Mouse (Mus musculus) limb, embryonic 14.5 days (tissue): ENCODE results near the gene Krtap5-1. TPM values are rescaled to one million over a fixed set of nuclear protein-coding genes. Genes with fewer than 3 reads are reported as not detected.

ENCODE experiments used
- ATAC-seq: fragments of 200-750 bp; cut with Nextera tagmentation; 2 replicates; pipeline ENCODE4 v1.8.0; 2017; ENCODE audit warnings: low read depth, moderate number of reproducible peaks, moderate TSS enrichment; ENCODE audit not compliant: low FRiP score
- DNase-seq: peaks from one replicate; pipeline ENCODE4 v3.0.0-alpha.2; 2015; ENCODE audit warnings: low spot score
- H3K27ac ChIP-seq: fragments of 300-500 bp; sonication (generic); replicated peaks from 2 replicates; pipeline ENCODE4 v1.5.1; 2014; ENCODE audit warnings: low read depth, mild to moderate bottlenecking, low read length, moderate library complexity, mixed read lengths
- H3K27me3 ChIP-seq: fragments of 300-500 bp; sonication (generic); 2 replicates; pipeline ENCODE4 v1.6.1; 2014; ENCODE audit warnings: low read length, mixed read lengths; ENCODE audit not compliant: control insufficient read depth, insufficient read depth
- H3K36me3 ChIP-seq: fragments of 300-500 bp; sonication (generic); 2 replicates; pipeline ENCODE4 v1.6.1; 2014; ENCODE audit warnings: mild to moderate bottlenecking, low read length, moderate library complexity, mixed read lengths; ENCODE audit not compliant: control insufficient read depth, insufficient read depth
- H3K4me1 ChIP-seq: fragments of 300-500 bp; sonication (generic); 2 replicates; pipeline ENCODE4 v1.6.1; 2014; ENCODE audit warnings: antibody characterized with exemption, low read length, mixed read lengths; ENCODE audit not compliant: control insufficient read depth, insufficient read depth
- H3K4me2 ChIP-seq: fragments of 300-500 bp; sonication (generic); replicated peaks from 2 replicates; pipeline ENCODE4 v1.6.1; 2014; ENCODE audit warnings: low read depth, mild to moderate bottlenecking, low read length, moderate library complexity; ENCODE audit not compliant: severe bottlenecking
- H3K4me3 ChIP-seq: fragments of 300-500 bp; sonication (generic); replicated peaks from 2 replicates; pipeline ENCODE4 v1.5.1; 2014; ENCODE audit warnings: low read length
- H3K9ac ChIP-seq: fragments of 300-500 bp; sonication (generic); 2 replicates; pipeline ENCODE4 v1.6.1; 2014; ENCODE audit warnings: mild to moderate bottlenecking, low read depth, low read length, moderate library complexity; ENCODE audit not compliant: severe bottlenecking
- H3K9me3 ChIP-seq: fragments of 300-500 bp; sonication (generic); 2 replicates; pipeline ENCODE4 v1.6.1; 2016; ENCODE audit warnings: low read length; ENCODE audit not compliant: control insufficient read depth
- POLR2A ChIP-seq: fragments of 200-500 bp; IDR thresholded peaks from 2 replicates; pipeline ENCODE4 v1.8.0; 2012; ENCODE audit warnings: inconsistent platforms, mild to moderate bottlenecking, moderate library complexity, borderline replicate concordance; ENCODE audit not compliant: insufficient read depth, insufficient read length; ENCODE audit errors: extremely low read depth
- WGBS: fragments of 180-500 bp; shearing (Covaris S2); extraction: QIAGEN DNeasy Blood & Tissue Kit; methylation state at CpG from one replicate; pipeline ENCODE4 v1.1.7; 2014; 5-methylcytosine and 5-hydroxymethylcytosine counted together
- polyA plus RNA-seq, 2 experiments: library from polyadenylated mRNA; depleted of rRNA in 1 of 2; stranded (reverse) in 1 of 2; unstranded in 1 of 2; fragments of >200 nt; fragmentation: Nextera tagmentation in 1 of 2; extraction: Ambion mirVana in 1 of 2; gene quantifications; 2 replicates each; pipeline versions ENCODE4 v1.2.1 to v1.2.3; 2012 to 2014

The Krtap5-1 gene
- polyA plus RNA-seq, 2 experiments, result not detected

DNA sequence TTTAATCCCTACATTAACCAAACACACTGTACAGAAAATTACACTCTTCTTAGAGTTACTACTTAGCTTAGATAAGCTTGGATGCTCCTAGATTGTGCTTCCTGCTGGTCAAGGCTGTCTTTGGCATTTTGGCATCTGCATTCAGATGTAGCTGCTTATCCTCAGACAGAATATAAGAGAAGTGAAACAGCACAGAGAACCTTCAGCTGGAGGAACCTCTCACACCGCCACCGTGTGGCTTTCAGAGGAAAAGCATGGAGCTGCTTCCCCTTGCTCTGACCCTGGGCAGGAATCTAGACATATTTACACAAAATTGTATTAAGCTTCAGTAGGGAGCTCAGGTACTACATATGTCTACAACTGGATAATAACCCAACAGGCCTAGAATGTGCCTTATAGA is 41.4 kb downstream of the Krtap5-1 start:
- Histone ChIP-seq H3K4me2 (no peak overlapping the region), H3K9ac (no peak overlapping the region), H3K9me3 (no peaks in the 10 kb centered on the region), H3K4me1 (no peaks in the 10 kb centered on the region), H3K4me3 (no peak overlapping the region), H3K27ac (no peak overlapping the region), H3K36me3 (no peaks in the 10 kb centered on the region), H3K27me3 (no peaks in the 10 kb centered on the region)
- whole genome bisulfite sequencing, result 5% methylated on average over 2 of the region's 2 CpGs
- no peak for ATAC-seq
- DNase-seq, result peak; percentile 49
- TF ChIP-seq POLR2A, result no peak

DNA sequence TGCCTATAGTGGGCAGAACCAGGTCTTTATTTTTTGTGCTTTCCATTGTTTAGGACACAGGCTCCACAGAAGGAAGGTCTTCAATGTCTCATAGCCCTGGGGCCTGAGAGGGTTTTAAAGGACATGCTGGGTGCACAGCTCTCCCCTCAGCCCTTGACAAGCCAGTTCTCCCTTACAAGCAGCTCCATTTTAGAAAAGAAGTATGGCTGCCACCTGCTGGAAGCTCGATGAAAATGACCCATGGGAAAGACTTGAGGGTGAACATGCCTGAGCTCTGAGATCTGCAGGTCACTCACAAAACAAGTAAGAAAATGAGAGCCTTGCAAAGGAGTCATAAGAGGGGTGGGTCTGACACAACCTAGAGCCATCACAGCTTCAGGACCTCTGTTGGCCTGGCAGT is 47.1 kb downstream of the Krtap5-1 start:
- no peak for TF ChIP-seq POLR2A
- Histone ChIP-seq H3K9me3 (no peaks in the 10 kb centered on the region), H3K9ac (no peak overlapping the region), H3K4me1 (no peaks in the 10 kb centered on the region), H3K4me2 (no peak overlapping the region), H3K27me3 (no peaks in the 10 kb centered on the region), H3K27ac (no peak overlapping the region), H3K4me3 (no peak overlapping the region), H3K36me3 (no peaks in the 10 kb centered on the region)
- DNase-seq (peak; percentile 26), ATAC-seq (no peak)
- 0% methylated on average over 1 of the region's 1 CpGs for WGBS

Other genes with a start within 250 kb of the Krtap5-1 start
- 55.2 and 56.2 TPM in 2 replicates for gene Mob2, start 236.1 kb downstream of the Krtap5-1 start, polyA plus RNA-seq (2012; rRNA removed)
- 73.6 and 76.9 TPM in 2 replicates for gene Mob2, start 236.1 kb downstream of the Krtap5-1 start, polyA plus RNA-seq (2014; fragmentation: Nextera tagmentation; extraction: Ambion mirVana)
- 4.1 and 5.4 TPM in 2 replicates for gene Dusp8, start 201.3 kb downstream of the Krtap5-1 start, polyA plus RNA-seq (2012; rRNA removed)
- 3.5 TPM in 2 replicates for gene Dusp8, start 201.3 kb downstream of the Krtap5-1 start, polyA plus RNA-seq (2014; fragmentation: Nextera tagmentation; extraction: Ambion mirVana)
- gene Gm45618, start 176.4 kb downstream of the Krtap5-1 start, polyA plus RNA-seq (2012; rRNA removed), result not detected in 2 replicates
- gene Gm45618, start 176.4 kb downstream of the Krtap5-1 start, polyA plus RNA-seq (2014; fragmentation: Nextera tagmentation; extraction: Ambion mirVana), result not detected in 2 replicates
- gene Gm39115, start 161.1 kb downstream of the Krtap5-1 start, polyA plus RNA-seq (2012; rRNA removed), result not detected in 2 replicates
- gene Gm39115, start 161.1 kb downstream of the Krtap5-1 start, polyA plus RNA-seq (2014; fragmentation: Nextera tagmentation; extraction: Ambion mirVana), result not detected in 2 replicates
- gene Gm45337, start 152.5 kb downstream of the Krtap5-1 start, polyA plus RNA-seq (2012; rRNA removed), result not detected in 2 replicates
- gene Gm45337, start 152.5 kb downstream of the Krtap5-1 start, polyA plus RNA-seq (2014; fragmentation: Nextera tagmentation; extraction: Ambion mirVana), result not detected in 2 replicates
- not detected in 2 replicates for gene Gm29735, start 140.0 kb downstream of the Krtap5-1 start, polyA plus RNA-seq (2012; rRNA removed)
- not detected in 2 replicates for gene Gm29735, start 140.0 kb downstream of the Krtap5-1 start, polyA plus RNA-seq (2014; fragmentation: Nextera tagmentation; extraction: Ambion mirVana)
- gene Gm4553, start 131.4 kb downstream of the Krtap5-1 start, polyA plus RNA-seq (2012; rRNA removed), result not detected in 2 replicates
- gene Gm4553, start 131.4 kb downstream of the Krtap5-1 start, polyA plus RNA-seq (2014; fragmentation: Nextera tagmentation; extraction: Ambion mirVana), result not detected in 2 replicates
- not detected in 2 replicates for gene Krtap5-2, start 121.1 kb downstream of the Krtap5-1 start, polyA plus RNA-seq (2012; rRNA removed)
- gene Krtap5-2, start 121.1 kb downstream of the Krtap5-1 start, polyA plus RNA-seq (2014; fragmentation: Nextera tagmentation; extraction: Ambion mirVana), result not detected in 2 replicates
- gene Gm10153, start 106.7 kb downstream of the Krtap5-1 start, polyA plus RNA-seq (2012; rRNA removed), result not detected in 2 replicates
- gene Gm10153, start 106.7 kb downstream of the Krtap5-1 start, polyA plus RNA-seq (2014; fragmentation: Nextera tagmentation; extraction: Ambion mirVana), result not detected in 2 replicates
- gene Krtap5-3, start 95.8 kb downstream of the Krtap5-1 start, polyA plus RNA-seq (2012; rRNA removed), result not detected in 2 replicates
- not detected in 2 replicates for gene Krtap5-3, start 95.8 kb downstream of the Krtap5-1 start, polyA plus RNA-seq (2014; fragmentation: Nextera tagmentation; extraction: Ambion mirVana)
- gene Gm7579, start 85.3 kb downstream of the Krtap5-1 start, polyA plus RNA-seq (2012; rRNA removed), result not detected in 2 replicates
- not detected in 2 replicates for gene Gm7579, start 85.3 kb downstream of the Krtap5-1 start, polyA plus RNA-seq (2014; fragmentation: Nextera tagmentation; extraction: Ambion mirVana)
- not detected in 2 replicates for gene Krtap5-5, start 67.1 kb downstream of the Krtap5-1 start, polyA plus RNA-seq (2012; rRNA removed)
- not detected in 2 replicates for gene Krtap5-5, start 67.1 kb downstream of the Krtap5-1 start, polyA plus RNA-seq (2014; fragmentation: Nextera tagmentation; extraction: Ambion mirVana)
- not detected in 2 replicates for gene Gm40460, start 56.0 kb downstream of the Krtap5-1 start, polyA plus RNA-seq (2012; rRNA removed)
- gene Gm40460, start 56.0 kb downstream of the Krtap5-1 start, polyA plus RNA-seq (2014; fragmentation: Nextera tagmentation; extraction: Ambion mirVana), result not detected in 2 replicates
- not detected in 2 replicates for gene Gm2431, start 38.8 kb downstream of the Krtap5-1 start, polyA plus RNA-seq (2012; rRNA removed)
- not detected in 2 replicates for gene Gm2431, start 38.8 kb downstream of the Krtap5-1 start, polyA plus RNA-seq (2014; fragmentation: Nextera tagmentation; extraction: Ambion mirVana)
- gene Gm4559, start 22.8 kb downstream of the Krtap5-1 start, polyA plus RNA-seq (2012; rRNA removed), result 0.28 TPM in 1 of 2 replicates, not detected in the other
- gene Gm4559, start 22.8 kb downstream of the Krtap5-1 start, polyA plus RNA-seq (2014; fragmentation: Nextera tagmentation; extraction: Ambion mirVana), result not detected in 2 replicates
- not detected in 2 replicates for gene Krtap5-4, start 6.4 kb upstream of the Krtap5-1 start, polyA plus RNA-seq (2012; rRNA removed)
- not detected in 2 replicates for gene Krtap5-4, start 6.4 kb upstream of the Krtap5-1 start, polyA plus RNA-seq (2014; fragmentation: Nextera tagmentation; extraction: Ambion mirVana)
- gene Ifitm10, start 76.6 kb upstream of the Krtap5-1 start, polyA plus RNA-seq (2012; rRNA removed), result 2.1 and 2.4 TPM in 2 replicates
- 2.0 and 2.5 TPM in 2 replicates for gene Ifitm10, start 76.6 kb upstream of the Krtap5-1 start, polyA plus RNA-seq (2014; fragmentation: Nextera tagmentation; extraction: Ambion mirVana)
- gene Gm49369, start 85.5 kb upstream of the Krtap5-1 start, polyA plus RNA-seq (2012; rRNA removed), result 0.09 TPM in 1 of 2 replicates, not detected in the other
- gene Gm49369, start 85.5 kb upstream of the Krtap5-1 start, polyA plus RNA-seq (2014; fragmentation: Nextera tagmentation; extraction: Ambion mirVana), result not detected in 2 replicates
- 237 and 274 TPM in 2 replicates for gene Ctsd, start 90.9 kb upstream of the Krtap5-1 start, polyA plus RNA-seq (2012; rRNA removed)
- 334 and 354 TPM in 2 replicates for gene Ctsd, start 90.9 kb upstream of the Krtap5-1 start, polyA plus RNA-seq (2014; fragmentation: Nextera tagmentation; extraction: Ambion mirVana)
- 4.9 and 7.3 TPM in 2 replicates for gene Syt8, start 137.7 kb upstream of the Krtap5-1 start, polyA plus RNA-seq (2012; rRNA removed)
- gene Syt8, start 137.7 kb upstream of the Krtap5-1 start, polyA plus RNA-seq (2014; fragmentation: Nextera tagmentation; extraction: Ambion mirVana), result 1.5 and 2.0 TPM in 2 replicates
- 60.8 and 156 TPM in 2 replicates for gene Tnni2, start 144.7 kb upstream of the Krtap5-1 start, polyA plus RNA-seq (2012; rRNA removed)
- 76.8 and 134 TPM in 2 replicates for gene Tnni2, start 144.7 kb upstream of the Krtap5-1 start, polyA plus RNA-seq (2014; fragmentation: Nextera tagmentation; extraction: Ambion mirVana)
- gene Lsp1, start 163.7 kb upstream of the Krtap5-1 start, polyA plus RNA-seq (2012; rRNA removed), result 102 TPM in 2 replicates
- 45.8 and 48.0 TPM in 2 replicates for gene Lsp1, start 163.7 kb upstream of the Krtap5-1 start, polyA plus RNA-seq (2014; fragmentation: Nextera tagmentation; extraction: Ambion mirVana)
- 42.5 and 114 TPM in 2 replicates for gene Tnnt3, start 201.7 kb upstream of the Krtap5-1 start, polyA plus RNA-seq (2012; rRNA removed)
- 101 and 183 TPM in 2 replicates for gene Tnnt3, start 201.7 kb upstream of the Krtap5-1 start, polyA plus RNA-seq (2014; fragmentation: Nextera tagmentation; extraction: Ambion mirVana)
- gene Mrpl23, start 235.6 kb upstream of the Krtap5-1 start, polyA plus RNA-seq (2012; rRNA removed), result 94.6 and 97.2 TPM in 2 replicates
- gene Mrpl23, start 235.6 kb upstream of the Krtap5-1 start, polyA plus RNA-seq (2014; fragmentation: Nextera tagmentation; extraction: Ambion mirVana), result 30.0 and 40.8 TPM in 2 replicates